Mouse (Mus musculus) limb, embryonic 11.5 days (tissue): ENCODE data around the gene Chst14. TPM values are rescaled to one million over a fixed set of nuclear protein-coding genes. Genes with fewer than 3 reads are reported as not detected.

ENCODE experiments used
- ATAC-seq: fragments of 200-750 bp; cut with Nextera tagmentation; 2 replicates; pipeline ENCODE4 v1.8.0; 2017; ENCODE audit warnings: low read depth; ENCODE audit not compliant: insufficient number of reproducible peaks, low FRiP score, low TSS enrichment
- DNase-seq: peaks from one replicate; pipeline ENCODE4 v3.0.0-alpha.2; 2015; ENCODE audit warnings: low spot score
- H3K27ac ChIP-seq: fragments of 300-500 bp; sonication (generic); replicated peaks from 2 replicates; pipeline ENCODE4 v1.5.1; 2014; ENCODE audit warnings: low read depth, mild to moderate bottlenecking, low read length
- H3K27me3 ChIP-seq: fragments of 300-500 bp; sonication (generic); 2 replicates; pipeline ENCODE4 v1.6.1; 2014; ENCODE audit warnings: mild to moderate bottlenecking, low read length, mixed read lengths; ENCODE audit not compliant: control insufficient read depth, insufficient read depth
- H3K36me3 ChIP-seq: fragments of 300-500 bp; sonication (generic); 2 replicates; pipeline ENCODE4 v1.6.1; 2014; ENCODE audit warnings: mild to moderate bottlenecking, low read length, moderate library complexity, mixed read lengths; ENCODE audit not compliant: control insufficient read depth, insufficient read depth
- H3K4me1 ChIP-seq: fragments of 300-500 bp; sonication (generic); 2 replicates; pipeline ENCODE4 v1.6.1; 2014; ENCODE audit warnings: low read length, mixed read lengths; ENCODE audit not compliant: control insufficient read depth, insufficient read depth
- H3K4me2 ChIP-seq: fragments of 300-500 bp; sonication (generic); 2 replicates; pipeline ENCODE4 v1.6.1; 2014; ENCODE audit warnings: low read depth, mild to moderate bottlenecking, moderate library complexity; ENCODE audit not compliant: severe bottlenecking
- H3K4me3 ChIP-seq: fragments of 300-500 bp; sonication (generic); 2 replicates; pipeline ENCODE4 v1.5.1; 2014; ENCODE audit warnings: low read depth, low read length
- H3K9ac ChIP-seq: fragments of 300-500 bp; sonication (generic); 2 replicates; pipeline ENCODE4 v1.6.1; 2014; ENCODE audit warnings: mild to moderate bottlenecking, low read length
- H3K9me3 ChIP-seq: fragments of 300-500 bp; sonication (generic); 2 replicates; pipeline ENCODE4 v1.6.1; 2016; ENCODE audit warnings: low read length; ENCODE audit not compliant: control insufficient read depth
- WGBS: fragments of 180-500 bp; shearing (Covaris S2); extraction: QIAGEN DNeasy Blood & Tissue Kit; methylation state at CpG from one replicate; pipeline ENCODE4 v1.1.7; 2014; 5-methylcytosine and 5-hydroxymethylcytosine counted together
- polyA plus RNA-seq: library from polyadenylated mRNA; unstranded; fragments of >200 nt; fragmentation: Nextera tagmentation; extraction: Ambion mirVana; gene quantifications from 2 replicates; pipeline ENCODE4 v1.2.1, GENCODE M21; 2014

Gene Chst14
- polyA plus RNA-seq, 1 experiment from 2014 or later, result 34.9 TPM

DNA sequence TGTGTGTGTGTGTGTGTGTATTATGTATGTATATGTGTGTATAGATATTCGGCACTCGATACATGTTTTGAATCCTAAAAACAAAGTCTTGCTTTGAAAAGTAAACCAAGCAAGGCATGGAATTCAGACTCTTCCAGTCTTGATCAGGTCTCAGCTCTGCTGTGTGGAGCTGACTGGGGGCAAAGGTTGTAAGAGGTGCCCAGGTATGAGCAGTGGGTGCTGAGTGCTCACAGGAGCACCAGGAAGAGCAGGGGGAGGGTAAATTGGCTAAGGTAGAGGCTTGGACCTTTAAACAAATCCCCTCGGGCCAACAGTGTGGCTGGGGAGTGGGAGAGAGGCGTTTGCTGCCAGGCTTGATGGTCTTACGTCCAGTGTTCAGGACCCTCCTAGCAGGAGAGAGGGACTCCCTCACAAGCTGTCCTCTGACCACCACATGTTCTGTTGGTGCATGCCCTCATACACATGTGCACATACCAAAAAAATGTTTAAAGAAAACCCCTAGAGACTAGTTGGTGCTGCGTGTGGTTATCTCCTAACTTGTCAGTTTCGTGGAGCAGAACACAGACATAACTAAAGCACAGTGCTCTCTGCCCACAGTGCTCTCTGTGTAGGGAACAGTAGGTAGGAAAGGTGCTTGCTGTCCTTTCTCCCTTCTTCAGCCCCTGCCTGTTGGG lies 15.6 kb upstream of the Chst14 start:
- Histone ChIP-seq H3K4me2 (no peak overlapping the region), H3K4me1 (0 out of 2 replicates have a peak, but pooled peaks cover 3% of the 10 kb centered on the region), H3K27me3 (no peaks in the 10 kb centered on the region), H3K36me3 (no peaks in the 10 kb centered on the region; the same call in 1 of the 2 replicates), H3K27ac (no peak overlapping the region), H3K9me3 (no peaks in the 10 kb centered on the region), H3K4me3 (no peak overlapping the region), H3K9ac (no peak overlapping the region)
- no peak for ATAC-seq
- WGBS, result 72% methylated on average over 7 of the region's 7 CpGs
- DNase-seq, result no peak

- H3K27ac ChIP-seq, result no peak overlapping the region
- H3K9ac ChIP-seq, result no peak overlapping the region
- ATAC-seq (no peak), DNase-seq (no peak)
- WGBS, result 70% methylated on average over 8 of the region's 8 CpGs
- H3K4me2 ChIP-seq, result no peak overlapping the region
- no peaks in the 10 kb centered on the region for H3K9me3 ChIP-seq
- H3K27me3 ChIP-seq, result no peaks in the 10 kb centered on the region
- H3K4me3 ChIP-seq, result no peak overlapping the region
- H3K36me3 ChIP-seq, result no peaks in the 10 kb centered on the region; the same call in 1 of the 2 replicates
- 0 out of 2 replicates have a peak, but pooled peaks cover 3% of the 10 kb centered on the region for H3K4me1 ChIP-seq
Measured at GRCm38 (mm10) chr2:118912706-118913105, 13.6 kb upstream of the Chst14 start.

GRCm38 (mm10) chr2:118913551-118914276 lies 12.6 kb upstream of the Chst14 start:
- Histone ChIP-seq H3K9ac (no peak overlapping the region), H3K4me3 (no peak overlapping the region), H3K27ac (no peak overlapping the region)

GRCm38 (mm10) chr2:118914685-118915084 lies 11.6 kb upstream of the Chst14 start:
- H3K4me3 ChIP-seq, result no peak overlapping the region
- DNase-seq (no peak), ATAC-seq (no peak)
- H3K9me3 ChIP-seq, result no peaks in the 10 kb centered on the region
- H3K27ac ChIP-seq, result no peak overlapping the region
- H3K36me3 ChIP-seq, result no peaks in the 10 kb centered on the region; the same call in 1 of the 2 replicates
- 0 out of 2 replicates have a peak, but pooled peaks cover 5% of the 10 kb centered on the region for H3K4me1 ChIP-seq
- H3K9ac ChIP-seq, result no peak overlapping the region
- 73% methylated on average over 8 of the region's 8 CpGs for WGBS
- no peaks in the 10 kb centered on the region for H3K27me3 ChIP-seq
- H3K4me2 ChIP-seq, result no peak overlapping the region

More at GRCm38 (mm10) chr2:118913551-118914276, 12.6 kb upstream of the Chst14 start:
- no peak overlapping the region for H3K4me2 ChIP-seq
- DNase-seq, result no peak
- H3K9me3 ChIP-seq, result no peaks in the 10 kb centered on the region
- H3K36me3 ChIP-seq, result no peaks in the 10 kb centered on the region; the same call in 1 of the 2 replicates
- 61% methylated on average over 11 of the region's 11 CpGs for WGBS
- no peaks in the 10 kb centered on the region for H3K27me3 ChIP-seq
- ATAC-seq, result no peak
- 0 out of 2 replicates have a peak, but pooled peaks cover 5% of the 10 kb centered on the region for H3K4me1 ChIP-seq

DNA sequence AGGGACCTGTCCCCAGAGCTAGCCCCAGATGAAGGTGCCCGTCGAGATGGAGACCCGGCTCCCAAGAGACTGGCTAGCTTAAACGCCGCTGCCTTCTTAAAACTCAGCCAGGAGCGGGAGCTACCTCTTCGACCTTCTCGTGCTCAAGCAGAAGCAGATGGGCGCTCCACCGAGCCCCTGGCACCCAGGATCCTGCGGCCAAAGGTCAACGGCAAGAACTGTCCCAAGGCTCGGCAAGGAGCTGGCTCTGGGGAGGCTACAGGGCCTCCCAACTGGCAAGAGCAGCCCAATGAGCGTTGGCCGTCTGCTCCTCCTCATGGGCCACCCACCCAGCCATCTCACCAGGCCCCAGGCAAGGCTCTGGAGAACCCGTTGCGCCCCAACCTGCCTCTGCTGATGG lies 9.9 kb upstream of the Chst14 start:
- no peak for ATAC-seq
- Histone ChIP-seq H3K4me1 (0 out of 2 replicates have a peak, but pooled peaks cover 5% of the 10 kb centered on the region), H3K36me3 (no peaks in the 10 kb centered on the region; the same call in 1 of the 2 replicates), H3K9ac (no peak overlapping the region), H3K4me3 (no peak overlapping the region), H3K27ac (no peak overlapping the region), H3K4me2 (no peak overlapping the region), H3K9me3 (no peaks in the 10 kb centered on the region), H3K27me3 (no peaks in the 10 kb centered on the region)
- no peak for DNase-seq
- WGBS, result 93% methylated on average over 17 of the region's 17 CpGs

DNA sequence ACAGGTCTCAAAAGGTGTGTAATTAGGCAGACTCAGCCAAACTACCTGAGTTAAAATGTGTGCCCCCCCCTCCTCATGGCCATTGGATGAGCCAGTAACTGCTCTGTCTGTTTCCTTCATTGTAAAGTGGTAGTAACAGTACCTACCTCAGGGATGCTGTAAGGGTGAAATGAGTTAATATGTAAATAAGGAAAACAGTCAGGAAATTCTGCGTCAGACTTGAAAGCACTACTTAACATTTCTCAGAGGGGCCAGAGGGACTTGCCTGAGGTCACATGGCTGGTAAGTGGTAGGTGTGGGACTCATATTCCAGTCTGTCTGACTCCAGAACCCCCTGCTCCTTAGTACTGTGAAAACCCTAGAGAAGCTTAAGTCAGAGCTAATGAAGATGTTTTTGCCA lies 7.8 kb upstream of the Chst14 start:
- peaks cover 5% of the 10 kb centered on the region; the same call in 1 of the 2 replicates for H3K36me3 ChIP-seq
- no peak overlapping the region for H3K27ac ChIP-seq
- DNase-seq, result no peak
- no peaks in the 10 kb centered on the region for H3K9me3 ChIP-seq
- 55% methylated on average over 1 of the region's 1 CpGs for WGBS
- no peak for ATAC-seq
- no peak overlapping the region for H3K9ac ChIP-seq
- H3K27me3 ChIP-seq, result no peaks in the 10 kb centered on the region
- H3K4me2 ChIP-seq, result no peak overlapping the region
- 0 out of 2 replicates have a peak, but pooled peaks cover 5% of the 10 kb centered on the region for H3K4me1 ChIP-seq
- H3K4me3 ChIP-seq, result no peak overlapping the region

- no peak overlapping the region for H3K4me3 ChIP-seq
- 67% methylated on average over 3 of the region's 3 CpGs for WGBS
Measured at GRCm38 (mm10) chr2:118920428-118920827, 5.9 kb upstream of the Chst14 start.

GRCm38 (mm10) chr2:118925952-118926351 lies 344 bp upstream of the Chst14 start:
- Histone ChIP-seq H3K36me3 (peaks cover 5% of the 10 kb centered on the region), H3K9me3 (no peaks in the 10 kb centered on the region), H3K4me2 (peak overlapping the region; percentile 70), H3K4me1 (peaks cover 19% of the 10 kb centered on the region), H3K27me3 (no peaks in the 10 kb centered on the region), H3K27ac (no peak overlapping the region), H3K9ac (peak overlapping the region; percentile 89), H3K4me3 (peak overlapping the region; percentile 81)
- WGBS, result 2% methylated on average over 6 of the region's 6 CpGs
- ATAC-seq (peak; percentile 33; the same call in 1 of the 2 replicates), DNase-seq (no peak)

More at GRCm38 (mm10) chr2:118920428-118920827, 5.9 kb upstream of the Chst14 start:
- H3K9ac ChIP-seq, result no peak overlapping the region
- H3K36me3 ChIP-seq, result peaks cover 5% of the 10 kb centered on the region
- H3K4me1 ChIP-seq, result 0 out of 2 replicates have a peak, but pooled peaks cover 2% of the 10 kb centered on the region
- no peak overlapping the region for H3K27ac ChIP-seq
- no peak overlapping the region for H3K4me2 ChIP-seq
- H3K9me3 ChIP-seq, result no peaks in the 10 kb centered on the region
- DNase-seq (no peak), ATAC-seq (no peak)
- H3K27me3 ChIP-seq, result no peaks in the 10 kb centered on the region
